Mouse (Mus musculus): ENCODE measurements around the gene Vmn1r20.
"Not testable (repeated sequence)": the region's sequence is repeated elsewhere in the genome, so short reads cannot be mapped to it uniquely, and the experiment has no call there.

Gene Vmn1r20

GRCm38 (mm10) chr6:57428630-57429029, at the start of gene Vmn1r20:
TSS of gene Vmn1r20 (plus strand) at chr6:57428930.
- DNase-seq (ENCODE audit: low read depth, low spot score), result no peak

GRCm38 (mm10) chr6:57395683-57396082, 33.0 kb upstream of the Vmn1r20 start, which contains the start of gene Vmn1r18:
TSS of gene Vmn1r18 (minus strand) at chr6:57395783.
- no peak for DNase-seq (ENCODE audit: low read depth, low spot score)

- not testable (repeated sequence) for DNase-seq (ENCODE audit: low read depth, low spot score)
Observed at GRCm38 (mm10) chr6:57403480-57403879, 25.2 kb upstream of the Vmn1r20 start, which contains the start of gene Vmn1r19. TSS of gene Vmn1r19 (plus strand) at chr6:57403780.

- DNase-seq (ENCODE audit: low read depth, low spot score), result no peak
Observed at GRCm38 (mm10) chr6:57431196-57431595, 2.5 kb downstream of the Vmn1r20 start.

GRCm38 (mm10) chr6:57468161-57468560, 39.4 kb downstream of the Vmn1r20 start:
- not testable (repeated sequence) for DNase-seq (ENCODE audit: low read depth, low spot score)

Measured in WW6 (cell line).